Mouse (Mus musculus) embryonic facial prominence, embryonic 15.5 days (tissue): ENCODE measurements around the gene Cdc42bpa. TPM values are rescaled to one million over a fixed set of nuclear protein-coding genes. Genes with fewer than 3 reads are reported as not detected.

ENCODE experiments used
- ATAC-seq: fragments of 200-750 bp; cut with Nextera tagmentation; 2 replicates; pipeline ENCODE4 v1.8.0; 2017; ENCODE audit warnings: low read depth, moderate TSS enrichment; ENCODE audit not compliant: insufficient number of reproducible peaks, low FRiP score, low TSS enrichment
- H3K27ac ChIP-seq: fragments of 300-500 bp; sonication (generic); replicated peaks from 2 replicates; pipeline ENCODE4 v1.5.1; 2015; ENCODE audit warnings: mild to moderate bottlenecking, inconsistent platforms
- H3K27me3 ChIP-seq: fragments of 300-500 bp; sonication (generic); 2 replicates; pipeline ENCODE4 v1.6.1; 2015; ENCODE audit warnings: inconsistent platforms
- H3K36me3 ChIP-seq: fragments of 300-500 bp; sonication (generic); 2 replicates; pipeline ENCODE4 v1.6.1; 2015; ENCODE audit warnings: mild to moderate bottlenecking, inconsistent platforms
- H3K4me1 ChIP-seq: fragments of 300-500 bp; sonication (generic); 2 replicates; pipeline ENCODE4 v1.6.1; 2015; ENCODE audit warnings: inconsistent platforms
- H3K4me2 ChIP-seq: fragments of 300-500 bp; sonication (generic); replicated peaks from 2 replicates; pipeline ENCODE4 v1.6.1; 2015; ENCODE audit warnings: mild to moderate bottlenecking, inconsistent platforms
- H3K4me3 ChIP-seq: fragments of 300-500 bp; sonication (generic); replicated peaks from 2 replicates; pipeline ENCODE4 v1.5.1; 2015; ENCODE audit warnings: mild to moderate bottlenecking, inconsistent platforms
- H3K9ac ChIP-seq: fragments of 300-500 bp; sonication (generic); 2 replicates; pipeline ENCODE4 v1.6.1; 2015; ENCODE audit warnings: inconsistent platforms
- H3K9me3 ChIP-seq: fragments of 300-500 bp; sonication (generic); replicated peaks from 2 replicates; pipeline ENCODE4 v1.6.1; 2016; ENCODE audit warnings: inconsistent platforms
- WGBS: fragments of 180-500 bp; shearing (Covaris S2); methylation state at CpG from one replicate; pipeline ENCODE4 v1.1.7; 2015; 5-methylcytosine and 5-hydroxymethylcytosine counted together
- polyA plus RNA-seq: library from polyadenylated mRNA; unstranded; fragments of >200 nt; fragmentation: Nextera tagmentation; extraction: Ambion mirVana; gene quantifications from 2 replicates; pipeline ENCODE4 v1.2.1, GENCODE M21; 2015

Cdc42bpa gene
- polyA plus RNA-seq, 1 experiment from 2014 or later, result 16.3 TPM

GRCm38 (mm10) chr1:180170071-180170470, 209.8 kb downstream of the Cdc42bpa start:
- 89% methylated on average over 8 of the region's 8 CpGs for WGBS
- Histone ChIP-seq H3K4me1 (no peaks in the 10 kb centered on the region), H3K27ac (no peak overlapping the region), H3K9me3 (no peaks in the 10 kb centered on the region), H3K9ac (no peak overlapping the region), H3K36me3 (peaks cover 8% of the 10 kb centered on the region; the same call in 1 of the 2 replicates), H3K27me3 (no peaks in the 10 kb centered on the region), H3K4me3 (no peak overlapping the region), H3K4me2 (no peak overlapping the region)
- no peak for ATAC-seq

GRCm38 (mm10) chr1:180171883-180172282, 211.6 kb downstream of the Cdc42bpa start:
- Histone ChIP-seq H3K9ac (no peak overlapping the region), H3K4me2 (no peak overlapping the region), H3K4me3 (no peak overlapping the region), H3K9me3 (no peaks in the 10 kb centered on the region), H3K4me1 (no peaks in the 10 kb centered on the region), H3K27me3 (no peaks in the 10 kb centered on the region), H3K27ac (no peak overlapping the region), H3K36me3 (no peaks in the 10 kb centered on the region)
- 78% methylated on average over 2 of the region's 2 CpGs for whole genome bisulfite sequencing
- no peak for ATAC-seq

GRCm38 (mm10) chr1:180172600-180172999, 212.3 kb downstream of the Cdc42bpa start:
- no peak overlapping the region for H3K4me3 ChIP-seq
- WGBS, result 84% methylated on average over 4 of the region's 4 CpGs
- no peak overlapping the region for H3K9ac ChIP-seq
- no peaks in the 10 kb centered on the region for H3K36me3 ChIP-seq
- H3K4me1 ChIP-seq, result no peaks in the 10 kb centered on the region
- no peaks in the 10 kb centered on the region for H3K27me3 ChIP-seq
- no peak for ATAC-seq
- no peak overlapping the region for H3K27ac ChIP-seq
- H3K4me2 ChIP-seq, result no peak overlapping the region
- no peaks in the 10 kb centered on the region for H3K9me3 ChIP-seq

GRCm38 (mm10) chr1:180173017-180173416, 212.7 kb downstream of the Cdc42bpa start:
- no peak overlapping the region for H3K9ac ChIP-seq
- no peak overlapping the region for H3K27ac ChIP-seq
- H3K4me1 ChIP-seq, result no peaks in the 10 kb centered on the region
- ATAC-seq, result no peak
- H3K36me3 ChIP-seq, result no peaks in the 10 kb centered on the region
- H3K9me3 ChIP-seq, result no peaks in the 10 kb centered on the region
- H3K27me3 ChIP-seq, result no peaks in the 10 kb centered on the region
- no peak overlapping the region for H3K4me2 ChIP-seq
- H3K4me3 ChIP-seq, result no peak overlapping the region
- WGBS, result 78% methylated on average over 5 of the region's 5 CpGs

GRCm38 (mm10) chr1:180174718-180175117, 214.4 kb downstream of the Cdc42bpa start:
- Histone ChIP-seq H3K36me3 (no peaks in the 10 kb centered on the region), H3K4me3 (no peak overlapping the region), H3K4me2 (no peak overlapping the region), H3K4me1 (no peaks in the 10 kb centered on the region), H3K9ac (no peak overlapping the region), H3K27ac (no peak overlapping the region), H3K9me3 (no peaks in the 10 kb centered on the region), H3K27me3 (no peaks in the 10 kb centered on the region)
- no peak for ATAC-seq
- 58% methylated on average over 6 of the region's 6 CpGs for WGBS

- no peaks in the 10 kb centered on the region for H3K27me3 ChIP-seq
- H3K4me3 ChIP-seq, result no peak overlapping the region
- H3K4me1 ChIP-seq, result no peaks in the 10 kb centered on the region
- no peaks in the 10 kb centered on the region for H3K9me3 ChIP-seq
- no peak overlapping the region for H3K9ac ChIP-seq
- no peaks in the 10 kb centered on the region for H3K36me3 ChIP-seq
- WGBS, result 36% methylated on average over 3 of the region's 3 CpGs
- no peak for ATAC-seq
- no peak overlapping the region for H3K4me2 ChIP-seq
- H3K27ac ChIP-seq, result no peak overlapping the region
These were observed 214.9 kb downstream of the Cdc42bpa start for GRCm38 (mm10) chr1:180175167-180175566.

- Histone ChIP-seq H3K27me3 (no peaks in the 10 kb centered on the region), H3K9me3 (no peaks in the 10 kb centered on the region), H3K9ac (no peak overlapping the region), H3K27ac (no peak overlapping the region), H3K4me3 (no peak overlapping the region), H3K4me2 (no peak overlapping the region), H3K4me1 (no peaks in the 10 kb centered on the region), H3K36me3 (no peaks in the 10 kb centered on the region)
- 58% methylated on average over 8 of the region's 8 CpGs for WGBS
- no peak for ATAC-seq
These were observed 215.4 kb downstream of the Cdc42bpa start for GRCm38 (mm10) chr1:180175635-180176034.

- WGBS, result 7% methylated on average over 1 of the region's 1 CpGs
- no peak for ATAC-seq
- Histone ChIP-seq H3K36me3 (no peaks in the 10 kb centered on the region), H3K27ac (no peak overlapping the region), H3K4me1 (no peaks in the 10 kb centered on the region), H3K9me3 (no peaks in the 10 kb centered on the region), H3K9ac (no peak overlapping the region), H3K4me2 (no peak overlapping the region), H3K4me3 (no peak overlapping the region), H3K27me3 (no peaks in the 10 kb centered on the region)
These were observed 216.5 kb downstream of the Cdc42bpa start for GRCm38 (mm10) chr1:180176784-180177183.

- no peak; the same call in 1 of the 2 replicates for ATAC-seq
- Histone ChIP-seq H3K4me2 (no peak overlapping the region), H3K9me3 (no peaks in the 10 kb centered on the region), H3K27me3 (no peaks in the 10 kb centered on the region), H3K4me3 (no peak overlapping the region), H3K27ac (no peak overlapping the region), H3K4me1 (no peaks in the 10 kb centered on the region), H3K9ac (no peak overlapping the region), H3K36me3 (no peaks in the 10 kb centered on the region)
- 79% methylated on average over 9 of the region's 9 CpGs for WGBS
These were observed 218.1 kb downstream of the Cdc42bpa start for GRCm38 (mm10) chr1:180178340-180178739.

- no peaks in the 10 kb centered on the region for H3K36me3 ChIP-seq
- ATAC-seq, result no peak
- WGBS, result 98% methylated on average over 4 of the region's 4 CpGs
- no peak overlapping the region for H3K4me2 ChIP-seq
- H3K4me1 ChIP-seq, result no peaks in the 10 kb centered on the region
- H3K4me3 ChIP-seq, result no peak overlapping the region
- H3K9ac ChIP-seq, result no peak overlapping the region
- H3K27me3 ChIP-seq, result no peaks in the 10 kb centered on the region
- H3K9me3 ChIP-seq, result no peaks in the 10 kb centered on the region
- no peak overlapping the region for H3K27ac ChIP-seq
These were observed 218.8 kb downstream of the Cdc42bpa start for GRCm38 (mm10) chr1:180179100-180179499.

GRCm38 (mm10) chr1:180179840-180180239, 219.6 kb downstream of the Cdc42bpa start:
- 67% methylated on average over 2 of the region's 2 CpGs for WGBS
- no peaks in the 10 kb centered on the region for H3K9me3 ChIP-seq

GRCm38 (mm10) chr1:180181304-180181965, 221.2 kb downstream of the Cdc42bpa start:
- Histone ChIP-seq H3K27me3 (no peaks in the 10 kb centered on the region), H3K4me3 (no peak overlapping the region), H3K9me3 (no peaks in the 10 kb centered on the region), H3K36me3 (no peaks in the 10 kb centered on the region), H3K27ac (no peak overlapping the region), H3K4me2 (no peak overlapping the region), H3K4me1 (no peaks in the 10 kb centered on the region), H3K9ac (no peak overlapping the region)
- 79% methylated on average over 7 of the region's 7 CpGs for WGBS
- ATAC-seq, result no peak

More at GRCm38 (mm10) chr1:180179840-180180239, 219.6 kb downstream of the Cdc42bpa start:
- H3K27me3 ChIP-seq, result no peaks in the 10 kb centered on the region
- no peak overlapping the region for H3K27ac ChIP-seq
- ATAC-seq, result no peak
- no peaks in the 10 kb centered on the region for H3K36me3 ChIP-seq
- no peak overlapping the region for H3K4me2 ChIP-seq
- no peak overlapping the region for H3K4me3 ChIP-seq
- no peak overlapping the region for H3K9ac ChIP-seq
- H3K4me1 ChIP-seq, result no peaks in the 10 kb centered on the region
